Mouse (Mus musculus) thymus, postnatal 25 days (tissue): ENCODE results near the gene Smyd1.

Experiments used
- DNase-seq: peaks from one replicate; pipeline ENCODE4 v3.0.0; 2022

Gene Smyd1

GRCm38 (mm10) chr6:71199612-71200011 is 122.4 kb downstream of the Smyd1 start, which contains the start of gene Fabp1:
Fabp1 (plus strand) TSS chr6:71199827.
- DNase-seq = no peak

- no peak for DNase-seq
Measured at GRCm38 (mm10) chr6:71197636-71198535, 124.1 kb downstream of the Smyd1 start.

GRCm38 (mm10) chr6:71196107-71196506 is 125.9 kb downstream of the Smyd1 start:
- DNase-seq = no peak

GRCm38 (mm10) chr6:71193151-71193740 is 128.8 kb downstream of the Smyd1 start:
- no peak for DNase-seq

- DNase-seq = no peak
Measured at GRCm38 (mm10) chr6:71190501-71190900, 131.5 kb downstream of the Smyd1 start.

- no peak for DNase-seq
Measured at GRCm38 (mm10) chr6:71189578-71189977, 132.5 kb downstream of the Smyd1 start.

- DNase-seq = no peak
Measured at GRCm38 (mm10) chr6:71184941-71185604, 137.0 kb downstream of the Smyd1 start.

GRCm38 (mm10) chr6:71180596-71180995 is 141.4 kb downstream of the Smyd1 start:
- DNase-seq = no peak

GRCm38 (mm10) chr6:71172812-71173580 is 149.0 kb downstream of the Smyd1 start:
- no peak for DNase-seq

GRCm38 (mm10) chr6:71166551-71167169 is 155.4 kb downstream of the Smyd1 start:
- peak; percentile 23 for DNase-seq

- DNase-seq = peak; percentile 60
Measured at GRCm38 (mm10) chr6:71164394-71164793, 157.6 kb downstream of the Smyd1 start.
